In genomic region chr7:4943223-4943815, GRCm38 (mm10) we compare ENCODE assay signal across 8 mouse cellular contexts. TPM values are rescaled to one million over a fixed set of nuclear protein-coding genes. Genes with fewer than 3 reads are reported as not detected.
DNase-seq lines count a peak whose midpoint lies in the region; ATAC-seq and TF ChIP-seq lines count a peak whose summit lies in the region.

No protein-coding gene starts in this region.

- peak; percentile 54 to 96 for TF ChIP-seq CTCF in CH12.LX (conservative IDR thresholded peaks at IDR 0.05 in 1 of 2, IDR thresholded peaks at IDR 0.05 in 1 of 2; ENCODE audit: low read depth in 2 of 2, low read length in 2 of 2)
- TF ChIP-seq CTCF in heart, postnatal 0 days (IDR thresholded peaks at IDR 0.05; ENCODE audit: low read depth), result peak; percentile 98
- TF ChIP-seq CTCF in testis, adult 2 months (IDR thresholded peaks at IDR 0.05; ENCODE audit: control insufficient read depth, insufficient read depth, insufficient replicate concordance, low read depth, low read length), result peak; percentile 92; the same call in 1 of the 2 replicates

- H3K4me3 ChIP-seq in CH12.LX (replicated peaks in 1 of 3; ENCODE audit: low read depth in 2 of 3, low read length in 2 of 3, poor library complexity in 1 of 3), result peak overlapping the region; percentile 11 to 41 (median 33)
- peak overlapping the region; percentile 28 for H3K4me3 ChIP-seq in forebrain, embryonic 12.5 days (replicated peaks)
- peak overlapping the region; percentile 41 for H3K4me3 ChIP-seq in heart, postnatal 0 days (ENCODE audit: low read depth, low read length)
- H3K4me3 ChIP-seq in liver, embryonic 16.5 days (ENCODE audit: low read depth, low read length), result 0 out of 2 replicates have a peak overlapping the region, but pooled peaks have one; percentile 3
- H3K4me3 ChIP-seq in neural tube, embryonic 13.5 days, result peak overlapping the region; percentile 26
- H3K4me3 ChIP-seq in testis, adult 2 months (ENCODE audit: control insufficient read depth, low read depth, low read length), result peak overlapping the region; percentile 18; the same call in 1 of the 2 replicates

- peak overlapping the region; percentile 42 for H3K4me2 ChIP-seq in CH12.LX (ENCODE audit: insufficient read depth, low read depth, poor library complexity, severe bottlenecking)
- peak overlapping the region; percentile 45 for H3K4me2 ChIP-seq in forebrain, embryonic 12.5 days
- peak overlapping the region; percentile 68 for H3K4me2 ChIP-seq in heart, postnatal 0 days (ENCODE audit: low read depth, low read length)
- H3K4me2 ChIP-seq in liver, embryonic 16.5 days (ENCODE audit: low read depth, low read length), result peak overlapping the region; percentile 41
- H3K4me2 ChIP-seq in neural tube, embryonic 13.5 days, result peak overlapping the region; percentile 51

- dilution Hi-C loops in CH12.LX (cut with MboI; ENCODE audit: extremely low pct_ligation_motif_present, extremely low pct_unique_long_range_greater_than_20kb, low sequenced_read_pairs), result no loop called here

- peaks cover 0 to 11% of the 10 kb centered on the region in 2 experiments for H3K36me3 ChIP-seq in CH12.LX (replicated peaks in 1 of 2; ENCODE audit: control insufficient read depth in 1 of 2, insufficient read depth in 1 of 2, low read length in 1 of 2)
- no peaks in the 10 kb centered on the region for H3K36me3 ChIP-seq in forebrain, embryonic 12.5 days (replicated peaks)
- no peaks in the 10 kb centered on the region for H3K36me3 ChIP-seq in heart, postnatal 0 days (replicated peaks; ENCODE audit: control insufficient read depth, insufficient read depth, low read length)
- H3K36me3 ChIP-seq in liver, embryonic 16.5 days (ENCODE audit: control insufficient read depth, insufficient read depth), result no peaks in the 10 kb centered on the region
- H3K36me3 ChIP-seq in neural tube, embryonic 13.5 days, result no peaks in the 10 kb centered on the region
- H3K36me3 ChIP-seq in testis, adult 2 months (ENCODE audit: control insufficient read depth, insufficient read depth, low read length), result no peaks in the 10 kb centered on the region

- DNase-seq in CH12.LX (ENCODE audit: extremely low read depth), result peak; percentile 95
- peak; percentile 86 for DNase-seq in c-Kit-positive CD71-positive TER-119-positive erythroid progenitor cells, embryonic 14.5 days (ENCODE audit: low spot score)
- DNase-seq in heart, postnatal 0 days (ENCODE audit: low spot score), result peak; percentile 93
- peak; percentile 95 for DNase-seq in kidney, postnatal 4 days

- peak; percentile 76 for ATAC-seq in forebrain, embryonic 12.5 days (ENCODE audit: low FRiP score)
- ATAC-seq in heart, postnatal 0 days (ENCODE audit: insufficient read depth, low read depth), result peak; percentile 87
- peak; percentile 79 for ATAC-seq in liver, embryonic 16.5 days (ENCODE audit: low read depth)
- peak; percentile 51; the same call in 1 of the 2 replicates for ATAC-seq in neural tube, embryonic 13.5 days (ENCODE audit: low read depth)

- H3K9ac ChIP-seq in CH12.LX (ENCODE audit: insufficient read depth, low read depth), result peak overlapping the region; percentile 7; the same call in 1 of the 2 replicates
- H3K9ac ChIP-seq in forebrain, embryonic 12.5 days, result no peak overlapping the region; the same call in 1 of the 2 replicates
- H3K9ac ChIP-seq in heart, postnatal 0 days (replicated peaks; ENCODE audit: low read depth, low read length), result 0 out of 2 replicates have a peak overlapping the region, but pooled peaks have one; percentile 18
- no peak overlapping the region for H3K9ac ChIP-seq in liver, embryonic 16.5 days (ENCODE audit: low read depth, low read length)
- no peak overlapping the region for H3K9ac ChIP-seq in neural tube, embryonic 13.5 days

- no peak overlapping the region for H3K27ac ChIP-seq in CH12.LX (ENCODE audit: insufficient read depth, low read depth)
- H3K27ac ChIP-seq in forebrain, embryonic 12.5 days, result no peak overlapping the region
- no peak overlapping the region for H3K27ac ChIP-seq in heart, postnatal 0 days (ENCODE audit: low read depth)
- no peak overlapping the region for H3K27ac ChIP-seq in liver, embryonic 16.5 days (ENCODE audit: low read length)
- no peak overlapping the region for H3K27ac ChIP-seq in neural tube, embryonic 13.5 days (replicated peaks)
- no peak overlapping the region for H3K27ac ChIP-seq in testis, adult 2 months (ENCODE audit: control insufficient read depth, insufficient read depth, low read depth, low read length)

- 0 out of 2 replicates have a peak, but pooled peaks have one; percentile 22 for TF ChIP-seq POLR2A in CH12.LX (IDR thresholded peaks at IDR 0.05; ENCODE audit: low read depth, low read length)
- no peak for TF ChIP-seq POLR2A in testis, adult 2 months (IDR thresholded peaks at IDR 0.05; ENCODE audit: control insufficient read depth, low read depth, low read length)

- H3K27me3 ChIP-seq in CH12.LX (replicated peaks), result peaks cover 1% of the 10 kb centered on the region
- H3K27me3 ChIP-seq in forebrain, embryonic 12.5 days, result no peaks in the 10 kb centered on the region
- H3K27me3 ChIP-seq in heart, postnatal 0 days (ENCODE audit: control insufficient read depth, insufficient read depth, low read length), result no peaks in the 10 kb centered on the region
- no peaks in the 10 kb centered on the region for H3K27me3 ChIP-seq in liver, embryonic 16.5 days (ENCODE audit: control insufficient read depth, insufficient read depth, low read depth, low read length)
- H3K27me3 ChIP-seq in neural tube, embryonic 13.5 days, result no peaks in the 10 kb centered on the region
- H3K27me3 ChIP-seq in testis, adult 2 months (ENCODE audit: control insufficient read depth, insufficient read depth, low read length), result no peaks in the 10 kb centered on the region

- in situ Hi-C loops in CH12.LX (cut with MboI; ENCODE audit: low pct_ligation_motif_present, low pct_unique_long_range_greater_than_20kb, low sequenced_read_pairs), result loop anchor here (5.0 to 10.0 kb wide), 2 partner anchors 109 to 379 kb away; partner anchors contain the start of gene Zfp580

- TF ChIP-seq RAD21 in CH12.LX (IDR thresholded peaks at IDR 0.05; ENCODE audit: low read depth, low read length), result peak; percentile 85

- H3K4me1 ChIP-seq in CH12.LX (ENCODE audit: control insufficient read depth in 1 of 2, insufficient read depth in 2 of 2), result peaks cover 3 to 10% of the 10 kb centered on the region in 2 experiments; a peak in 3 of 4 replicates
- peaks cover 4% of the 10 kb centered on the region; the same call in 1 of the 2 replicates for H3K4me1 ChIP-seq in forebrain, embryonic 12.5 days
- peaks cover 3% of the 10 kb centered on the region; the same call in 1 of the 2 replicates for H3K4me1 ChIP-seq in heart, postnatal 0 days (ENCODE audit: control insufficient read depth, insufficient read depth)
- H3K4me1 ChIP-seq in liver, embryonic 16.5 days (ENCODE audit: control insufficient read depth, low read depth, low read length), result no peaks in the 10 kb centered on the region
- H3K4me1 ChIP-seq in neural tube, embryonic 13.5 days (replicated peaks), result no peaks in the 10 kb centered on the region
- H3K4me1 ChIP-seq in testis, adult 2 months (ENCODE audit: control insufficient read depth, insufficient read depth, low read length), result peaks cover 4% of the 10 kb centered on the region

- H3K9me3 ChIP-seq in CH12.LX (replicated peaks; ENCODE audit: low read length), result no peaks in the 10 kb centered on the region
- H3K9me3 ChIP-seq in forebrain, embryonic 12.5 days, result no peaks in the 10 kb centered on the region
- no peaks in the 10 kb centered on the region for H3K9me3 ChIP-seq in heart, postnatal 0 days (replicated peaks; ENCODE audit: control insufficient read depth, low read length)
- no peaks in the 10 kb centered on the region for H3K9me3 ChIP-seq in liver, embryonic 16.5 days (replicated peaks; ENCODE audit: control insufficient read depth, low read length)
- no peaks in the 10 kb centered on the region for H3K9me3 ChIP-seq in neural tube, embryonic 13.5 days

- no peaks in the 10 kb centered on the region for H3K79me2 ChIP-seq in CH12.LX (replicated peaks; ENCODE audit: control insufficient read depth, extremely low read depth, insufficient read depth, poor library complexity, severe bottlenecking)

- no peak for TF ChIP-seq EP300 in CH12.LX (IDR thresholded peaks at IDR 0.05; ENCODE audit: low read length)
- TF ChIP-seq EP300 in heart, postnatal 0 days (IDR thresholded peaks at IDR 0.05; ENCODE audit: low read depth), result no peak

- WGBS in forebrain, embryonic 12.5 days, result 19% methylated on average over 15 of the region's 15 CpGs
- WGBS in heart, postnatal 0 days, result 12% methylated on average over 15 of the region's 15 CpGs
- WGBS in liver, embryonic 16.5 days (ENCODE audit: insufficient replicate concordance), result 13% methylated on average over 15 of the region's 15 CpGs
- WGBS in neural tube, embryonic 13.5 days, result 18% methylated on average over 15 of the region's 15 CpGs

RNA-seq across cellular contexts. Expression of gene Ssc5d, which starts 17.7 kb away (rescaled TPM):
- 0.13 and 0.30 TPM in 2 replicates for total RNA-seq in CH12.LX (2012; rRNA removed)
- total RNA-seq in CH12.LX (2014; rRNA removed), result 0.08 and 0.09 TPM in 2 replicates
- 1.5 and 1.6 TPM in 2 replicates for polyA plus RNA-seq in CH12.LX (2012; ENCODE audit: insufficient read length, low read depth)
- polyA plus RNA-seq in forebrain, embryonic 12.5 days (2016; fragmentation: Nextera tagmentation; extraction: Ambion mirVana), result 0.89 and 1.4 TPM in 2 replicates
- 3.5 and 5.0 TPM in 2 replicates for total RNA-seq in heart, postnatal 0 days (2014; rRNA removed; ENCODE audit: low replicate concordance)
- polyA plus RNA-seq in heart, postnatal 0 days (2015; fragmentation: Nextera tagmentation; extraction: Ambion mirVana), result 1.1 and 1.2 TPM in 2 replicates
- 0.08 and 0.20 TPM in 2 replicates for polyA plus RNA-seq in liver, embryonic 16.5 days (2015; fragmentation: Nextera tagmentation; extraction: Ambion mirVana)
- polyA plus RNA-seq in neural tube, embryonic 13.5 days (2015; fragmentation: Nextera tagmentation; extraction: Ambion mirVana), result 2.4 and 2.7 TPM in 2 replicates
- polyA plus RNA-seq in testis, adult 2 months (2012; rRNA removed), result 0.94 and 1.9 TPM in 2 replicates

RNA-seq across cellular contexts. Expression of gene Sbk2, which starts 20.9 kb away (rescaled TPM):
- total RNA-seq in CH12.LX (2012; rRNA removed) (0.08 and 0.30 TPM in 2 replicates), CH12.LX (2014; rRNA removed) (not detected in 2 replicates)
- polyA plus RNA-seq in CH12.LX (2012; ENCODE audit: insufficient read length, low read depth), result 0.10 TPM in 1 of 2 replicates, not detected in the other
- not detected in 2 replicates for polyA plus RNA-seq in forebrain, embryonic 12.5 days (2016; fragmentation: Nextera tagmentation; extraction: Ambion mirVana)
- total RNA-seq in heart, postnatal 0 days (2014; rRNA removed; ENCODE audit: low replicate concordance), result 16.4 and 19.9 TPM in 2 replicates
- 22.0 and 24.3 TPM in 2 replicates for polyA plus RNA-seq in heart, postnatal 0 days (2015; fragmentation: Nextera tagmentation; extraction: Ambion mirVana)
- not detected in 2 replicates for polyA plus RNA-seq in liver, embryonic 16.5 days (2015; fragmentation: Nextera tagmentation; extraction: Ambion mirVana)
- polyA plus RNA-seq in neural tube, embryonic 13.5 days (2015; fragmentation: Nextera tagmentation; extraction: Ambion mirVana), result not detected in 2 replicates
- polyA plus RNA-seq in testis, adult 2 months (2012; rRNA removed), result 0.04 and 0.17 TPM in 2 replicates

RNA-seq across cellular contexts. Expression of gene Nat14, which starts 21.5 kb away (rescaled TPM):
- total RNA-seq in CH12.LX (2012; rRNA removed) (0.63 and 1.3 TPM in 2 replicates), CH12.LX (2014; rRNA removed) (0.27 and 0.88 TPM in 2 replicates)
- 0.97 and 1.7 TPM in 2 replicates for polyA plus RNA-seq in CH12.LX (2012; ENCODE audit: insufficient read length, low read depth)
- 18.1 and 19.4 TPM in 2 replicates for polyA plus RNA-seq in forebrain, embryonic 12.5 days (2016; fragmentation: Nextera tagmentation; extraction: Ambion mirVana)
- 2.0 and 4.2 TPM in 2 replicates for total RNA-seq in heart, postnatal 0 days (2014; rRNA removed; ENCODE audit: low replicate concordance)
- 2.8 and 3.6 TPM in 2 replicates for polyA plus RNA-seq in heart, postnatal 0 days (2015; fragmentation: Nextera tagmentation; extraction: Ambion mirVana)
- polyA plus RNA-seq in liver, embryonic 16.5 days (2015; fragmentation: Nextera tagmentation; extraction: Ambion mirVana), result 0.25 and 0.37 TPM in 2 replicates
- polyA plus RNA-seq in neural tube, embryonic 13.5 days (2015; fragmentation: Nextera tagmentation; extraction: Ambion mirVana), result 21.5 and 23.2 TPM in 2 replicates
- 3.7 and 4.8 TPM in 2 replicates for polyA plus RNA-seq in testis, adult 2 months (2012; rRNA removed)

RNA-seq across cellular contexts. Expression of gene Sbk3, which starts 27.6 kb away (rescaled TPM):
- not detected in 2 replicates for total RNA-seq in CH12.LX (2012; rRNA removed)
- total RNA-seq in CH12.LX (2014; rRNA removed), result not detected in 2 replicates
- polyA plus RNA-seq in CH12.LX (2012; ENCODE audit: insufficient read length, low read depth), result not detected in 2 replicates
- polyA plus RNA-seq in forebrain, embryonic 12.5 days (2016; fragmentation: Nextera tagmentation; extraction: Ambion mirVana), result not detected in 2 replicates
- total RNA-seq in heart, postnatal 0 days (2014; rRNA removed; ENCODE audit: low replicate concordance), result 3.2 and 3.9 TPM in 2 replicates
- polyA plus RNA-seq in heart, postnatal 0 days (2015; fragmentation: Nextera tagmentation; extraction: Ambion mirVana), result 2.7 and 4.1 TPM in 2 replicates
- not detected in 2 replicates for polyA plus RNA-seq in liver, embryonic 16.5 days (2015; fragmentation: Nextera tagmentation; extraction: Ambion mirVana)
- polyA plus RNA-seq in neural tube, embryonic 13.5 days (2015; fragmentation: Nextera tagmentation; extraction: Ambion mirVana), result 0.14 and 0.18 TPM in 2 replicates
- polyA plus RNA-seq in testis, adult 2 months (2012; rRNA removed), result 0.23 and 0.27 TPM in 2 replicates

RNA-seq across cellular contexts. Expression of gene Zfp628, which starts 28.3 kb away (rescaled TPM):
- total RNA-seq in CH12.LX (2012; rRNA removed) (1.9 and 2.2 TPM in 2 replicates), CH12.LX (2014; rRNA removed) (0.42 and 0.87 TPM in 2 replicates)
- 7.1 and 9.4 TPM in 2 replicates for polyA plus RNA-seq in CH12.LX (2012; ENCODE audit: insufficient read length, low read depth)
- polyA plus RNA-seq in forebrain, embryonic 12.5 days (2016; fragmentation: Nextera tagmentation; extraction: Ambion mirVana), result 4.0 and 4.6 TPM in 2 replicates
- total RNA-seq in heart, postnatal 0 days (2014; rRNA removed; ENCODE audit: low replicate concordance), result 8.9 and 13.1 TPM in 2 replicates
- 1.7 and 1.9 TPM in 2 replicates for polyA plus RNA-seq in heart, postnatal 0 days (2015; fragmentation: Nextera tagmentation; extraction: Ambion mirVana)
- 1.4 and 1.9 TPM in 2 replicates for polyA plus RNA-seq in liver, embryonic 16.5 days (2015; fragmentation: Nextera tagmentation; extraction: Ambion mirVana)
- 4.6 and 4.8 TPM in 2 replicates for polyA plus RNA-seq in neural tube, embryonic 13.5 days (2015; fragmentation: Nextera tagmentation; extraction: Ambion mirVana)
- polyA plus RNA-seq in testis, adult 2 months (2012; rRNA removed), result 8.8 and 10.5 TPM in 2 replicates

Comparison
In these comparisons a context has a peak if more than half of its experiments do, and no peak if none do; other contexts are left out.
1. H3K9ac ChIP-seq: peak in CH12.LX (single experiment) and heart, postnatal 0 days (single experiment); none in forebrain, embryonic 12.5 days (single experiment), liver, embryonic 16.5 days (single experiment) and neural tube, embryonic 13.5 days (single experiment).
2. RNA of gene Sbk2, which starts 20.9 kb away (polyA plus RNA-seq): 22.0 to 24.3 TPM in heart, postnatal 0 days; 0.04 to 0.17 TPM in testis, adult 2 months, 0.10 TPM in CH12.LX, not detected in liver, embryonic 16.5 days, not detected in forebrain, embryonic 12.5 days and not detected in neural tube, embryonic 13.5 days; every median in the first group is over 10 times any median in the second.
3. Peak in every context shown above with its lines, with median percentiles within 50 percentile points of each other: DNase-seq, H3K4me2 ChIP-seq, H3K4me3 ChIP-seq, CTCF ChIP-seq and ATAC-seq.